Mouse (Mus musculus) E14TG2a.4 (cell line): ENCODE results near the gene Vkorc1.

Experiments used
- CTCF ChIP-seq: conservative IDR thresholded peaks from 2 replicates; pipeline ENCODE4 v1.5.1; 2014; ENCODE audit warnings: low read length
- POU5F1 ChIP-seq: IDR thresholded peaks from 2 replicates; pipeline ENCODE4 v1.6.1; 2014; ENCODE audit warnings: low read length, borderline replicate concordance

DNA sequence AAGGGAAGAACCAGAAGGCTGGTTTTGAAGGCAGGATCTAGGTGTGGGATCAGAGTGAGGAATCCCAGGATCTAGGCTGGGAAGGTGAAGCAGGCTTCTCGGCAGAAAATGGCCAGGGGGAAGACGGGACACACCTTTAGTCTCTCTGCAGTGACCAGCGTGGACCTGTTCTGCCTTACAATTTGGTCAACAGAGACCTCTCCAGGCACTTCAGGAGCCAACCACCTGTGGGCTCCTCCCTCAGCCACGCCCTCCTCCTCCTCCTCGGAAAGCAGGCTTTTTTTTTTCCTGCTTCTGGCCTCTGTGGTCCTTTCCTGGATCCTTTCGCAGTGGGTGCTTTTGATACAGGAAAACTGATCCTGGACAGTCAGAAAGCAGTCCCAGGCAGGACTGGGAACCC is 34.5 kb upstream of the Vkorc1 start, which contains the start of gene Prss8:
- TF ChIP-seq CTCF, result no peak
- no peak for TF ChIP-seq POU5F1
